Mouse (Mus musculus) stomach, embryonic 14.5 days (tissue): ENCODE results near the gene Trim27. TPM values are rescaled to one million over a fixed set of nuclear protein-coding genes. Genes with fewer than 3 reads are reported as not detected.
A peak's percentile ranks its signal among the peaks of the same experiment; 100 is the strongest.

ENCODE experiments used
- ATAC-seq: fragments of 200-750 bp; cut with Nextera tagmentation; 2 replicates; pipeline ENCODE4 v1.8.0; 2017; ENCODE audit warnings: low read depth, moderate TSS enrichment; ENCODE audit not compliant: insufficient number of reproducible peaks, insufficient read depth, low FRiP score
- H3K27ac ChIP-seq: fragments of 300-500 bp; sonication (generic); 2 replicates; pipeline ENCODE4 v1.5.1; 2014; ENCODE audit warnings: mild to moderate bottlenecking, low read length, moderate library complexity, mixed read lengths
- H3K27me3 ChIP-seq: fragments of 300-500 bp; sonication (generic); 2 replicates; pipeline ENCODE4 v1.6.1; 2014; ENCODE audit warnings: low read length, control low read depth, mixed read lengths; ENCODE audit not compliant: control insufficient read depth, insufficient read depth
- H3K36me3 ChIP-seq: fragments of 300-500 bp; sonication (generic); 2 replicates; pipeline ENCODE4 v1.6.1; 2014; ENCODE audit warnings: mild to moderate bottlenecking, control low read depth, low read length, moderate library complexity, mixed read lengths; ENCODE audit not compliant: control insufficient read depth, insufficient read depth
- H3K4me1 ChIP-seq: fragments of 300-500 bp; sonication (generic); 2 replicates; pipeline ENCODE4 v1.6.1; 2014; ENCODE audit warnings: low read length, control low read depth, mixed read lengths; ENCODE audit not compliant: control insufficient read depth, insufficient read depth
- H3K4me2 ChIP-seq: fragments of 300-500 bp; sonication (generic); replicated peaks from 2 replicates; pipeline ENCODE4 v1.6.1; 2014; ENCODE audit warnings: low read depth, low read length, control low read depth
- H3K4me3 ChIP-seq: fragments of 300-500 bp; sonication (generic); 2 replicates; pipeline ENCODE4 v1.5.1; 2014; ENCODE audit warnings: low read depth, low read length, control low read depth
- H3K9ac ChIP-seq: fragments of 300-500 bp; sonication (generic); replicated peaks from 2 replicates; pipeline ENCODE4 v1.6.1; 2014; ENCODE audit warnings: low read depth, mild to moderate bottlenecking, control low read depth, low read length, moderate library complexity, mixed read lengths
- H3K9me3 ChIP-seq: fragments of 300-500 bp; sonication (generic); 2 replicates; pipeline ENCODE4 v1.6.1; 2016; ENCODE audit warnings: low read depth, low read length, control low read depth; ENCODE audit not compliant: control insufficient read depth
- WGBS: fragments of 180-500 bp; shearing (Covaris S2); extraction: QIAGEN DNeasy Blood & Tissue Kit; methylation state at CpG from one replicate; pipeline ENCODE4 v1.1.7; 2014; 5-methylcytosine and 5-hydroxymethylcytosine counted together
- polyA plus RNA-seq: library from polyadenylated mRNA; unstranded; fragments of >200 nt; fragmentation: Nextera tagmentation; extraction: Ambion mirVana; gene quantifications from 2 replicates; pipeline ENCODE4 v1.2.1, GENCODE M21; 2014

The Trim27 gene
- polyA plus RNA-seq, 1 experiment from 2014 or later = 123 TPM

- peak overlapping the region; percentile 83; the same call in 1 of the 2 replicates for H3K4me2 ChIP-seq
- no peaks in the 10 kb centered on the region for H3K9me3 ChIP-seq
- WGBS = 84% methylated on average over 5 of the region's 5 CpGs
- H3K4me1 ChIP-seq = peaks cover 15% of the 10 kb centered on the region
- H3K36me3 ChIP-seq = peaks cover 14% of the 10 kb centered on the region
- ATAC-seq = no peak
- H3K4me3 ChIP-seq = no peak overlapping the region
- no peak overlapping the region for H3K27ac ChIP-seq
- no peak overlapping the region for H3K9ac ChIP-seq
- H3K27me3 ChIP-seq = no peaks in the 10 kb centered on the region
Observed at GRCm38 (mm10) chr13:21178364-21178763, 881 bp upstream of the Trim27 start.

- peaks cover 15% of the 10 kb centered on the region for H3K4me1 ChIP-seq
- WGBS = under 1% methylated on average over 80 of the region's 80 CpGs
- peak overlapping the region; percentile 95 for H3K9ac ChIP-seq
- peak overlapping the region; percentile 83 for H3K4me2 ChIP-seq
- no peaks in the 10 kb centered on the region for H3K27me3 ChIP-seq
- ATAC-seq = peak; percentile 94
- H3K9me3 ChIP-seq = no peaks in the 10 kb centered on the region
- H3K4me3 ChIP-seq = peak overlapping the region; percentile 100
- H3K36me3 ChIP-seq = peaks cover 30% of the 10 kb centered on the region
- peak overlapping the region; percentile 95 for H3K27ac ChIP-seq
Observed at GRCm38 (mm10) chr13:21179724-21180550, 692 bp downstream of the Trim27 start.

GRCm38 (mm10) chr13:21180551-21181530 lies 1.6 kb downstream of the Trim27 start:
- Histone ChIP-seq H3K4me1 (peaks cover 19% of the 10 kb centered on the region), H3K4me3 (peak overlapping the region; percentile 100), H3K9me3 (no peaks in the 10 kb centered on the region), H3K4me2 (peak overlapping the region; percentile 56), H3K9ac (peak overlapping the region; percentile 95), H3K27me3 (no peaks in the 10 kb centered on the region), H3K36me3 (peaks cover 37% of the 10 kb centered on the region), H3K27ac (peak overlapping the region; percentile 95)
- WGBS = under 1% methylated on average over 69 of the region's 71 CpGs
- peak; percentile 50 for ATAC-seq

GRCm38 (mm10) chr13:21181996-21182395 lies 2.8 kb downstream of the Trim27 start:
- Histone ChIP-seq H3K4me1 (peaks cover 19% of the 10 kb centered on the region), H3K27ac (no peak overlapping the region), H3K36me3 (peaks cover 48% of the 10 kb centered on the region)

GRCm38 (mm10) chr13:21183066-21183465 lies 3.8 kb downstream of the Trim27 start:
- H3K4me2 ChIP-seq = no peak overlapping the region
- ATAC-seq = no peak

More at GRCm38 (mm10) chr13:21181996-21182395, 2.8 kb downstream of the Trim27 start:
- Histone ChIP-seq H3K9ac (no peak overlapping the region), H3K4me2 (peak overlapping the region; percentile 56), H3K4me3 (peak overlapping the region; percentile 100), H3K9me3 (no peaks in the 10 kb centered on the region), H3K27me3 (no peaks in the 10 kb centered on the region)
- WGBS = 54% methylated on average over 7 of the region's 7 CpGs
- no peak for ATAC-seq

GRCm38 (mm10) chr13:21183661-21184060 lies 4.4 kb downstream of the Trim27 start:
- peaks cover 19% of the 10 kb centered on the region for H3K4me1 ChIP-seq
- no peak overlapping the region for H3K9ac ChIP-seq
- H3K36me3 ChIP-seq = peaks cover 64% of the 10 kb centered on the region
- WGBS = 86% methylated on average over 7 of the region's 7 CpGs
- no peaks in the 10 kb centered on the region for H3K27me3 ChIP-seq
- no peak overlapping the region for H3K4me3 ChIP-seq
- H3K27ac ChIP-seq = no peak overlapping the region
- no peak for ATAC-seq
- H3K9me3 ChIP-seq = no peaks in the 10 kb centered on the region
- H3K4me2 ChIP-seq = no peak overlapping the region

More at GRCm38 (mm10) chr13:21183066-21183465, 3.8 kb downstream of the Trim27 start:
- H3K9me3 ChIP-seq = no peaks in the 10 kb centered on the region
- no peak overlapping the region for H3K27ac ChIP-seq
- WGBS = 93% methylated on average over 6 of the region's 6 CpGs
- H3K27me3 ChIP-seq = no peaks in the 10 kb centered on the region
- peaks cover 19% of the 10 kb centered on the region for H3K4me1 ChIP-seq
- peaks cover 58% of the 10 kb centered on the region for H3K36me3 ChIP-seq
- no peak overlapping the region for H3K4me3 ChIP-seq
- H3K9ac ChIP-seq = no peak overlapping the region

- Histone ChIP-seq H3K4me2 (no peak overlapping the region), H3K9ac (no peak overlapping the region), H3K27ac (no peak overlapping the region), H3K36me3 (peaks cover 81% of the 10 kb centered on the region), H3K9me3 (no peaks in the 10 kb centered on the region), H3K4me1 (peaks cover 14% of the 10 kb centered on the region), H3K27me3 (no peaks in the 10 kb centered on the region), H3K4me3 (no peak overlapping the region)
- no peak for ATAC-seq
- 76% methylated on average over 4 of the region's 4 CpGs for WGBS
Observed at GRCm38 (mm10) chr13:21185521-21185920, 6.3 kb downstream of the Trim27 start.
